Mouse (Mus musculus) midbrain, embryonic 14.5 days (tissue): ENCODE measurements around the gene Slc45a2. TPM values are rescaled to one million over a fixed set of nuclear protein-coding genes. Genes with fewer than 3 reads are reported as not detected.

Experiments
- ATAC-seq: fragments of 200-750 bp; cut with Nextera tagmentation; 2 replicates; pipeline ENCODE4 v1.8.0; 2017; ENCODE audit warnings: moderate number of reproducible peaks, moderate library complexity; ENCODE audit not compliant: low FRiP score, low TSS enrichment
- DNase-seq: peaks from one replicate; pipeline ENCODE4 v3.0.0-alpha.2; 2015
- H3K27ac ChIP-seq: fragments of 300-500 bp; sonication (generic); replicated peaks from 2 replicates; pipeline ENCODE4 v1.5.1; 2014; ENCODE audit warnings: mild to moderate bottlenecking, low read depth, low read length, moderate library complexity
- H3K27me3 ChIP-seq: fragments of 300-500 bp; sonication (generic); 2 replicates; pipeline ENCODE4 v1.6.1; 2014; ENCODE audit warnings: low read length, control low read depth, mixed read lengths; ENCODE audit not compliant: control insufficient read depth, insufficient read depth
- H3K36me3 ChIP-seq: fragments of 300-500 bp; sonication (generic); 2 replicates; pipeline ENCODE4 v1.6.1; 2014; ENCODE audit warnings: low read length, control low read depth; ENCODE audit not compliant: control insufficient read depth, insufficient read depth
- H3K4me1 ChIP-seq: fragments of 300-500 bp; sonication (generic); 2 replicates; pipeline ENCODE4 v1.6.1; 2014; ENCODE audit warnings: mild to moderate bottlenecking, antibody characterized with exemption, low read length, control low read depth; ENCODE audit not compliant: control insufficient read depth, insufficient read depth
- H3K4me2 ChIP-seq: fragments of 300-500 bp; sonication (generic); 2 replicates; pipeline ENCODE4 v1.6.1; 2014; ENCODE audit warnings: mild to moderate bottlenecking, low read length, moderate library complexity
- H3K4me3 ChIP-seq: fragments of 300-500 bp; sonication (generic); replicated peaks from 2 replicates; pipeline ENCODE4 v1.5.1; 2014; ENCODE audit warnings: low read depth, low read length
- H3K9ac ChIP-seq: fragments of 300-500 bp; sonication (generic); replicated peaks from 2 replicates; pipeline ENCODE4 v1.6.1; 2014; ENCODE audit warnings: mild to moderate bottlenecking, low read length, moderate library complexity
- H3K9me3 ChIP-seq: fragments of 300-500 bp; sonication (generic); 2 replicates; pipeline ENCODE4 v1.6.1; 2016; ENCODE audit warnings: low read length, control low read depth, mixed read lengths; ENCODE audit not compliant: control insufficient read depth
- whole genome bisulfite sequencing: fragments of 180-500 bp; shearing (Covaris S2); extraction: QIAGEN DNeasy Blood & Tissue Kit; methylation state at CpG from one replicate; pipeline ENCODE4 v1.1.7; 2014; 5-methylcytosine and 5-hydroxymethylcytosine counted together
- polyA plus RNA-seq: library from polyadenylated mRNA; unstranded; fragments of >200 nt; fragmentation: Nextera tagmentation; extraction: Ambion mirVana; gene quantifications from 2 replicates; pipeline ENCODE4 v1.2.1, GENCODE M21; 2014

Gene Slc45a2
- polyA plus RNA-seq, 1 experiment from 2014 or later: not detected

- no peaks in the 10 kb centered on the region for H3K9me3 ChIP-seq
- 85% methylated on average over 4 of the region's 4 CpGs for WGBS
- no peaks in the 10 kb centered on the region for H3K36me3 ChIP-seq
- H3K27me3 ChIP-seq: no peaks in the 10 kb centered on the region
- no peak for DNase-seq
- H3K4me2 ChIP-seq: no peak overlapping the region
- H3K27ac ChIP-seq: no peak overlapping the region
- ATAC-seq: no peak
- no peak overlapping the region for H3K4me3 ChIP-seq
- H3K4me1 ChIP-seq: no peaks in the 10 kb centered on the region
- no peak overlapping the region for H3K9ac ChIP-seq
These were observed 26.5 kb downstream of the Slc45a2 start for GRCm38 (mm10) chr15:11026801-11027561.

GRCm38 (mm10) chr15:11030188-11030587 is 29.7 kb downstream of the Slc45a2 start:
- Histone ChIP-seq H3K9me3 (no peaks in the 10 kb centered on the region), H3K27me3 (peaks cover 10% of the 10 kb centered on the region), H3K4me1 (no peaks in the 10 kb centered on the region), H3K4me3 (no peak overlapping the region), H3K9ac (no peak overlapping the region), H3K27ac (no peak overlapping the region), H3K36me3 (no peaks in the 10 kb centered on the region), H3K4me2 (no peak overlapping the region)
- ATAC-seq (no peak), DNase-seq (no peak)
- 67% methylated on average over 3 of the region's 3 CpGs for WGBS

- Histone ChIP-seq H3K36me3 (no peaks in the 10 kb centered on the region), H3K9ac (no peak overlapping the region; the same call in 1 of the 2 replicates), H3K4me3 (peak overlapping the region; percentile 36), H3K4me1 (peaks cover 12% of the 10 kb centered on the region), H3K9me3 (no peaks in the 10 kb centered on the region), H3K27ac (no peak overlapping the region), H3K27me3 (peaks cover 41% of the 10 kb centered on the region), H3K4me2 (peak overlapping the region; percentile 65)
- DNase-seq (peak; percentile 37), ATAC-seq (no peak)
- 5% methylated on average over 34 of the region's 34 CpGs for WGBS
These were observed 35.5 kb downstream of the Slc45a2 start for GRCm38 (mm10) chr15:11035947-11036474.

GRCm38 (mm10) chr15:11036535-11037375 is 36.2 kb downstream of the Slc45a2 start:
- H3K4me2 ChIP-seq: peak overlapping the region; percentile 65
- ATAC-seq (no peak), DNase-seq (peak; percentile 46)
- WGBS: 3% methylated on average over 49 of the region's 49 CpGs
- H3K4me1 ChIP-seq: peaks cover 12% of the 10 kb centered on the region
- no peaks in the 10 kb centered on the region for H3K36me3 ChIP-seq
- peaks cover 41% of the 10 kb centered on the region for H3K27me3 ChIP-seq
- no peaks in the 10 kb centered on the region for H3K9me3 ChIP-seq
- H3K27ac ChIP-seq: no peak overlapping the region
- H3K4me3 ChIP-seq: peak overlapping the region; percentile 36
- peak overlapping the region; percentile 47; the same call in 1 of the 2 replicates for H3K9ac ChIP-seq

- WGBS: 4% methylated on average over 8 of the region's 8 CpGs
- Histone ChIP-seq H3K27ac (no peak overlapping the region), H3K4me2 (peak overlapping the region; percentile 65), H3K4me1 (peaks cover 12% of the 10 kb centered on the region), H3K9ac (peak overlapping the region; percentile 47; the same call in 1 of the 2 replicates), H3K4me3 (peak overlapping the region; percentile 36), H3K9me3 (no peaks in the 10 kb centered on the region), H3K27me3 (peaks cover 41% of the 10 kb centered on the region), H3K36me3 (no peaks in the 10 kb centered on the region)
- ATAC-seq (no peak), DNase-seq (peak; percentile 43)
These were observed 36.8 kb downstream of the Slc45a2 start for GRCm38 (mm10) chr15:11037376-11037695.

- no peak for ATAC-seq
- Histone ChIP-seq H3K27me3 (peaks cover 41% of the 10 kb centered on the region), H3K27ac (no peak within 1 kb of the TSS), H3K9ac (peak within 1 kb of the TSS; percentile 47; the same call in 1 of the 2 replicates), H3K4me1 (peaks cover 12% of the 10 kb centered on the region), H3K4me3 (peak within 1 kb of the TSS; percentile 36), H3K36me3 (no peaks in the 10 kb centered on the region), H3K9me3 (no peaks in the 10 kb centered on the region), H3K4me2 (peak within 1 kb of the TSS; percentile 65)
- DNase-seq: peak; percentile 26
- 2% methylated on average over 16 of the region's 16 CpGs for WGBS
These were observed 37.2 kb downstream of the Slc45a2 start, which contains the start of gene Rxfp3 for GRCm38 (mm10) chr15:11037711-11038110. TSS of gene Rxfp3 (minus strand) at chr15:11037991.

- H3K4me2 ChIP-seq: no peak overlapping the region
- H3K27me3 ChIP-seq: peaks cover 41% of the 10 kb centered on the region
- H3K4me3 ChIP-seq: no peak overlapping the region
- H3K36me3 ChIP-seq: no peaks in the 10 kb centered on the region
- H3K9me3 ChIP-seq: no peaks in the 10 kb centered on the region
- whole genome bisulfite sequencing: 3% methylated on average over 12 of the region's 12 CpGs
- ATAC-seq: no peak
- peaks cover 12% of the 10 kb centered on the region for H3K4me1 ChIP-seq
- H3K27ac ChIP-seq: no peak overlapping the region
- peak; percentile 87 for DNase-seq
- H3K9ac ChIP-seq: no peak overlapping the region
These were observed 38.0 kb downstream of the Slc45a2 start for GRCm38 (mm10) chr15:11038476-11038875.

GRCm38 (mm10) chr15:11040067-11040466 is 39.5 kb downstream of the Slc45a2 start:
- Histone ChIP-seq H3K9me3 (no peaks in the 10 kb centered on the region), H3K4me1 (peaks cover 12% of the 10 kb centered on the region), H3K27ac (no peak overlapping the region), H3K4me2 (no peak overlapping the region), H3K9ac (no peak overlapping the region), H3K36me3 (no peaks in the 10 kb centered on the region), H3K4me3 (no peak overlapping the region), H3K27me3 (peaks cover 32% of the 10 kb centered on the region)
- no peak for DNase-seq
- ATAC-seq: no peak
- WGBS: 68% methylated on average over 5 of the region's 5 CpGs
